Mouse (Mus musculus) myocyte (in vitro differentiated cells): Measurements from ENCODE around the gene Zfp654.

Experiments used
- E2F4 ChIP-seq: IDR thresholded peaks from one replicate; pipeline ENCODE4 v1.6.1; 2011; ENCODE audit warnings: mild to moderate bottlenecking, control low read depth, moderate library complexity; ENCODE audit not compliant: insufficient read depth
- MAX ChIP-seq: IDR thresholded peaks from one replicate; pipeline ENCODE4 v1.6.1; 2011; ENCODE audit warnings: low read depth, mild to moderate bottlenecking, control low read depth
- MYOD1 ChIP-seq, 3 experiments: IDR thresholded peaks; one replicate each; pipeline ENCODE4 v1.6.1; 2011; ENCODE audit warnings: control low read depth in 2 of 3, low read depth in 2 of 3, mild to moderate bottlenecking in 2 of 3, moderate library complexity in 1 of 3; ENCODE audit not compliant: insufficient read length in 2 of 3, control insufficient read depth in 1 of 3
- POLR2A ChIP-seq: IDR thresholded peaks from one replicate; pipeline ENCODE4 v1.6.1; 2011; ENCODE audit warnings: low read depth, mild to moderate bottlenecking, control low read depth, moderate library complexity; ENCODE audit not compliant: insufficient read length
- REST ChIP-seq: IDR thresholded peaks from one replicate; pipeline ENCODE4 v1.6.1; 2011; ENCODE audit warnings: mild to moderate bottlenecking, control low read depth, moderate library complexity; ENCODE audit not compliant: insufficient read depth, insufficient read length
- SRF ChIP-seq: IDR thresholded peaks from one replicate; pipeline ENCODE4 v1.6.1; 2011; ENCODE audit warnings: low read depth; ENCODE audit not compliant: control insufficient read depth, insufficient read length
- TCF12 ChIP-seq: IDR thresholded peaks from one replicate; pipeline ENCODE4 v1.6.1; 2011; ENCODE audit warnings: mild to moderate bottlenecking, control low read depth; ENCODE audit not compliant: poor library complexity, insufficient read depth, severe bottlenecking
- TCF3 ChIP-seq: IDR thresholded peaks from one replicate; pipeline ENCODE4 v1.6.1; 2011; ENCODE audit warnings: low read depth, control low read depth; ENCODE audit not compliant: insufficient read length
- USF1 ChIP-seq: IDR thresholded peaks from one replicate; pipeline ENCODE4 v1.6.1; 2011; ENCODE audit warnings: low read depth, mild to moderate bottlenecking, control low read depth, moderate library complexity

- TF ChIP-seq POLR2A: no peak
- no peak for TF ChIP-seq MAX
- no peak for TF ChIP-seq TCF3
- TF ChIP-seq USF1: no peak
- no peak for TF ChIP-seq REST
- TF ChIP-seq SRF: no peak
- no peak for TF ChIP-seq TCF12
- no peak for TF ChIP-seq E2F4
- TF ChIP-seq MYOD1 (IDR thresholded peaks at IDR 0.05; ENCODE audit: control insufficient read depth in 1 of 3, insufficient read length in 2 of 3, low read depth in 2 of 3): no peak
These were observed 32.4 kb upstream of the Zfp654 start for GRCm38 (mm10) chr16:64883896-64884295.
